In genomic region chr12:71532161-71532560, GRCm38 (mm10) we compare ENCODE assay signal across 22 mouse cellular contexts.
DNase-seq lines count a peak whose midpoint lies in the region; ATAC-seq lines count a peak whose summit lies in the region.
"Had no signal": no experiment of that assay in that cellular context is flagged by ENCODE, and none has a peak within 500 bp of the region (broad histone marks: within the 10 kb centered on the region; RNA-seq: fewer than 3 reads in every experiment).

No protein-coding gene starts in this region.

- H3K9ac ChIP-seq in hindbrain, embryonic 16.5 days (ENCODE audit: low read depth, low read length) = no peak overlapping the region
- H3K9ac ChIP-seq in hindbrain, embryonic 12.5 days = no peak overlapping the region; the same call in 1 of the 2 replicates
- no peak overlapping the region for H3K9ac ChIP-seq in midbrain, embryonic 13.5 days (replicated peaks)
- H3K9ac ChIP-seq: heart, embryonic 13.5 days; stomach, embryonic 15.5 days had no signal

- no peak overlapping the region for H3K4me3 ChIP-seq in hindbrain, embryonic 10.5 days
- H3K4me3 ChIP-seq in hindbrain, embryonic 16.5 days (ENCODE audit: low read length) = no peak overlapping the region
- H3K4me3 ChIP-seq in hindbrain, embryonic 12.5 days = no peak overlapping the region
- H3K4me3 ChIP-seq in midbrain, embryonic 13.5 days (replicated peaks) = no peak overlapping the region
- H3K4me3 ChIP-seq: embryonic facial prominence, embryonic 10.5 days; heart, embryonic 13.5 days; limb, embryonic 10.5 days; megakaryocyte, embryonic 14.5 days; myocyte; stomach, embryonic 15.5 days had no signal

- 80% methylated on average over 3 of the region's 3 CpGs for WGBS in hindbrain, embryonic 10.5 days
- WGBS in hindbrain, embryonic 16.5 days = 60% methylated on average over 3 of the region's 3 CpGs
- WGBS in hindbrain, embryonic 12.5 days = 77% methylated on average over 3 of the region's 3 CpGs
- 72% methylated on average over 3 of the region's 3 CpGs for WGBS in midbrain, embryonic 13.5 days

- peak overlapping the region; percentile 81 for H3K27ac ChIP-seq in hindbrain, embryonic 10.5 days
- no peak overlapping the region for H3K27ac ChIP-seq in hindbrain, embryonic 16.5 days (ENCODE audit: low read depth, low read length)
- H3K27ac ChIP-seq in hindbrain, embryonic 12.5 days = peak overlapping the region; percentile 88
- H3K27ac ChIP-seq in midbrain, embryonic 13.5 days = peak overlapping the region; percentile 88
- H3K27ac ChIP-seq: heart, embryonic 13.5 days; limb, embryonic 10.5 days; stomach, embryonic 15.5 days had no signal

- H3K9me3 ChIP-seq in hindbrain, embryonic 10.5 days = no peaks in the 10 kb centered on the region
- no peaks in the 10 kb centered on the region for H3K9me3 ChIP-seq in hindbrain, embryonic 16.5 days (ENCODE audit: control insufficient read depth, low read length)
- H3K9me3 ChIP-seq in hindbrain, embryonic 12.5 days (replicated peaks) = no peaks in the 10 kb centered on the region
- no peaks in the 10 kb centered on the region for H3K9me3 ChIP-seq in midbrain, embryonic 13.5 days
- H3K9me3 ChIP-seq: embryonic facial prominence, embryonic 10.5 days; G1E; heart, embryonic 13.5 days; limb, embryonic 10.5 days; stomach, embryonic 15.5 days had no signal

- no peak overlapping the region; the same call in 1 of the 2 replicates for H3K4me2 ChIP-seq in hindbrain, embryonic 16.5 days (ENCODE audit: low read length)
- no peak overlapping the region for H3K4me2 ChIP-seq in hindbrain, embryonic 12.5 days (replicated peaks)
- no peak overlapping the region for H3K4me2 ChIP-seq in midbrain, embryonic 13.5 days (replicated peaks)
- H3K4me2 ChIP-seq: heart, embryonic 13.5 days; stomach, embryonic 15.5 days had no signal

- DNase-seq in hindbrain, embryonic 10.5 days (ENCODE audit: low spot score) = no peak
- peak; percentile 29 for DNase-seq in retina, embryonic 14.5 days (ENCODE audit: low spot score)
- DNase-seq in right cerebral cortex, postnatal 10 days (ENCODE audit: low spot score in 2 of 2) = no peak
- DNase-seq in thymus, adult 18-20 months = no peak
- no peak for DNase-seq in layer of hippocampus, adult 8-10 months (ENCODE audit: low spot score in 2 of 2)
- DNase-seq: adrenal gland, postnatal 36 days; cerebellum, adult 18-20 months; kidney, adult 9 months; kidney, postnatal 36 days; lung, adult 18-20 months; lung, postnatal 14 days; right cerebral cortex, postnatal 14 days had no signal

- H3K4me1 ChIP-seq in hindbrain, embryonic 10.5 days (replicated peaks) = peaks cover 23% of the 10 kb centered on the region
- peaks cover 17% of the 10 kb centered on the region for H3K4me1 ChIP-seq in hindbrain, embryonic 16.5 days (ENCODE audit: control insufficient read depth, insufficient read depth, low read depth, low read length)
- peaks cover 25% of the 10 kb centered on the region for H3K4me1 ChIP-seq in hindbrain, embryonic 12.5 days
- peaks cover 37% of the 10 kb centered on the region for H3K4me1 ChIP-seq in midbrain, embryonic 13.5 days (replicated peaks)
- H3K4me1 ChIP-seq: heart, embryonic 13.5 days; megakaryocyte, embryonic 14.5 days; stomach, embryonic 15.5 days had no signal

- ATAC-seq in hindbrain, embryonic 16.5 days = no peak
- ATAC-seq in hindbrain, embryonic 12.5 days (ENCODE audit: low FRiP score) = no peak
- no peak for ATAC-seq in midbrain, embryonic 13.5 days

- no peaks in the 10 kb centered on the region for H3K27me3 ChIP-seq in hindbrain, embryonic 10.5 days (ENCODE audit: insufficient read depth, poor library complexity, severe bottlenecking)
- no peaks in the 10 kb centered on the region for H3K27me3 ChIP-seq in hindbrain, embryonic 16.5 days (replicated peaks; ENCODE audit: control insufficient read depth, insufficient read depth, low read length)
- no peaks in the 10 kb centered on the region; the same call in 1 of the 2 replicates for H3K27me3 ChIP-seq in hindbrain, embryonic 12.5 days
- 0 out of 2 replicates have a peak, but pooled peaks cover 2% of the 10 kb centered on the region for H3K27me3 ChIP-seq in midbrain, embryonic 13.5 days
- H3K27me3 ChIP-seq: stomach, embryonic 15.5 days had no signal

- H3K36me3 ChIP-seq in hindbrain, embryonic 10.5 days = no peaks in the 10 kb centered on the region
- H3K36me3 ChIP-seq in hindbrain, embryonic 16.5 days (ENCODE audit: control insufficient read depth, insufficient read depth, low read length) = no peaks in the 10 kb centered on the region
- H3K36me3 ChIP-seq in hindbrain, embryonic 12.5 days = no peaks in the 10 kb centered on the region
- no peaks in the 10 kb centered on the region for H3K36me3 ChIP-seq in midbrain, embryonic 13.5 days
- H3K36me3 ChIP-seq: embryonic facial prominence, embryonic 10.5 days; G1E; heart, embryonic 13.5 days; limb, embryonic 10.5 days; stomach, embryonic 15.5 days had no signal
